Mouse (Mus musculus) intestine, embryonic 16.5 days (tissue): ENCODE results near the gene Dhrs1. TPM values are rescaled to one million over a fixed set of nuclear protein-coding genes. Genes with fewer than 3 reads are reported as not detected.

Experiments used
- ATAC-seq: fragments of 200-750 bp; cut with Nextera tagmentation; 2 replicates; pipeline ENCODE4 v1.8.0; 2017; ENCODE audit warnings: moderate TSS enrichment, moderate library complexity
- H3K27ac ChIP-seq: fragments of 300-500 bp; sonication (generic); 2 replicates; pipeline ENCODE4 v1.5.1; 2014; ENCODE audit warnings: mild to moderate bottlenecking, low read length
- H3K27me3 ChIP-seq: fragments of 300-500 bp; sonication (generic); replicated peaks from 2 replicates; pipeline ENCODE4 v1.6.1; 2014; ENCODE audit warnings: low read length, control low read depth, mixed read lengths; ENCODE audit not compliant: control insufficient read depth, insufficient read depth
- H3K36me3 ChIP-seq: fragments of 300-500 bp; sonication (generic); 2 replicates; pipeline ENCODE4 v1.6.1; 2014; ENCODE audit warnings: low read length, control low read depth; ENCODE audit not compliant: control insufficient read depth, insufficient read depth
- H3K4me1 ChIP-seq: fragments of 300-500 bp; sonication (generic); 2 replicates; pipeline ENCODE4 v1.6.1; 2014; ENCODE audit warnings: low read length, control low read depth, mixed read lengths; ENCODE audit not compliant: control insufficient read depth, insufficient read depth
- H3K4me2 ChIP-seq: fragments of 300-500 bp; sonication (generic); 2 replicates; pipeline ENCODE4 v1.6.1; 2014; ENCODE audit warnings: low read depth, low read length, control low read depth
- H3K4me3 ChIP-seq: fragments of 300-500 bp; sonication (generic); 2 replicates; pipeline ENCODE4 v1.5.1; 2014; ENCODE audit warnings: mild to moderate bottlenecking, low read length
- H3K9ac ChIP-seq: fragments of 300-500 bp; sonication (generic); 2 replicates; pipeline ENCODE4 v1.6.1; 2014; ENCODE audit warnings: low read depth, low read length
- H3K9me3 ChIP-seq: fragments of 300-500 bp; sonication (generic); 2 replicates; pipeline ENCODE4 v1.6.1; 2016; ENCODE audit warnings: low read length, control low read depth; ENCODE audit not compliant: control insufficient read depth
- WGBS: fragments of 180-500 bp; shearing (Covaris S2); extraction: QIAGEN DNeasy Blood & Tissue Kit; methylation state at CpG from one replicate; pipeline ENCODE4 v1.1.7; 2014; 5-methylcytosine and 5-hydroxymethylcytosine counted together
- polyA plus RNA-seq: library from polyadenylated mRNA; unstranded; fragments of >200 nt; fragmentation: Nextera tagmentation; extraction: Ambion mirVana; gene quantifications from 2 replicates; pipeline ENCODE4 v1.2.1, GENCODE M21; 2015

Dhrs1 gene
- polyA plus RNA-seq, result 151 and 173 TPM in 2 replicates

GRCm38 (mm10) chr14:55745180-55745860 lies at the start of gene Dhrs1, which contains the start of gene Nop9:
Dhrs1 (minus strand) TSS chr14:55745690.
Nop9 (plus strand) TSS chr14:55745693.
- peaks cover 6% of the 10 kb centered on the region; the same call in 1 of the 2 replicates for H3K36me3 ChIP-seq

GRCm38 (mm10) chr14:55793946-55794345 lies 48.5 kb upstream of the Dhrs1 start:
- H3K27ac ChIP-seq, result no peak overlapping the region
- H3K4me3 ChIP-seq, result no peak overlapping the region
- no peaks in the 10 kb centered on the region for H3K36me3 ChIP-seq
- WGBS, result 69% methylated on average over 2 of the region's 2 CpGs
- no peaks in the 10 kb centered on the region; the same call in 1 of the 2 replicates for H3K4me1 ChIP-seq
- no peak overlapping the region for H3K4me2 ChIP-seq
- no peak overlapping the region for H3K9ac ChIP-seq
- no peak for ATAC-seq
- no peaks in the 10 kb centered on the region for H3K9me3 ChIP-seq
- H3K27me3 ChIP-seq, result no peaks in the 10 kb centered on the region

More at GRCm38 (mm10) chr14:55745180-55745860, at the start of gene Dhrs1, which contains the start of gene Nop9:
- ATAC-seq, result peak; percentile 92
- H3K27me3 ChIP-seq, result no peaks in the 10 kb centered on the region
- H3K4me3 ChIP-seq, result peak within 1 kb of the TSS; percentile 89
- peak within 1 kb of the TSS; percentile 98 for H3K4me2 ChIP-seq
- peak within 1 kb of the TSS; percentile 87 for H3K9ac ChIP-seq
- H3K4me1 ChIP-seq, result peaks cover 25% of the 10 kb centered on the region
- peak within 1 kb of the TSS; percentile 81 for H3K27ac ChIP-seq
- no peaks in the 10 kb centered on the region for H3K9me3 ChIP-seq
- 1% methylated on average over 45 of the region's 48 CpGs for WGBS

- Histone ChIP-seq H3K36me3 (no peaks in the 10 kb centered on the region), H3K27me3 (no peaks in the 10 kb centered on the region), H3K9ac (no peak overlapping the region), H3K4me2 (no peak overlapping the region), H3K27ac (no peak overlapping the region), H3K4me3 (no peak overlapping the region), H3K4me1 (no peaks in the 10 kb centered on the region; the same call in 1 of the 2 replicates), H3K9me3 (no peaks in the 10 kb centered on the region)
- ATAC-seq, result no peak
- 65% methylated on average over 2 of the region's 2 CpGs for WGBS
These were observed 48.0 kb upstream of the Dhrs1 start for GRCm38 (mm10) chr14:55793461-55793860.

- H3K27ac ChIP-seq, result no peak within 1 kb of the TSS
- H3K9ac ChIP-seq, result peak within 1 kb of the TSS; percentile 62
- peaks cover 6% of the 10 kb centered on the region for H3K4me1 ChIP-seq
- ATAC-seq, result peak; percentile 77
- H3K4me2 ChIP-seq, result peak within 1 kb of the TSS; percentile 74
- no peaks in the 10 kb centered on the region for H3K27me3 ChIP-seq
- H3K9me3 ChIP-seq, result no peaks in the 10 kb centered on the region
- 4% methylated on average over 40 of the region's 40 CpGs for WGBS
- H3K36me3 ChIP-seq, result no peaks in the 10 kb centered on the region
- peak within 1 kb of the TSS; percentile 55 for H3K4me3 ChIP-seq
These were observed 43.0 kb upstream of the Dhrs1 start, which contains the start of gene Ripk3 for GRCm38 (mm10) chr14:55788256-55789050. Ripk3 (minus strand) TSS chr14:55788865.

GRCm38 (mm10) chr14:55787731-55788130 lies 42.2 kb upstream of the Dhrs1 start:
- Histone ChIP-seq H3K4me1 (peaks cover 8% of the 10 kb centered on the region), H3K4me2 (peak overlapping the region; percentile 74), H3K4me3 (peak overlapping the region; percentile 55), H3K36me3 (no peaks in the 10 kb centered on the region), H3K9me3 (no peaks in the 10 kb centered on the region), H3K9ac (peak overlapping the region; percentile 62; the same call in 1 of the 2 replicates), H3K27ac (no peak overlapping the region), H3K27me3 (no peaks in the 10 kb centered on the region)
- ATAC-seq, result no peak
- 45% methylated on average over 11 of the region's 11 CpGs for WGBS

GRCm38 (mm10) chr14:55785195-55785594 lies 39.7 kb upstream of the Dhrs1 start:
- Histone ChIP-seq H3K4me1 (peaks cover 17% of the 10 kb centered on the region), H3K4me2 (no peak overlapping the region), H3K27ac (no peak overlapping the region), H3K9me3 (no peaks in the 10 kb centered on the region), H3K4me3 (no peak overlapping the region), H3K36me3 (no peaks in the 10 kb centered on the region), H3K27me3 (no peaks in the 10 kb centered on the region), H3K9ac (no peak overlapping the region)
- no peak for ATAC-seq
- WGBS, result 44% methylated on average over 6 of the region's 6 CpGs

- Histone ChIP-seq H3K36me3 (no peaks in the 10 kb centered on the region), H3K27me3 (no peaks in the 10 kb centered on the region), H3K9me3 (no peaks in the 10 kb centered on the region), H3K4me1 (peaks cover 17% of the 10 kb centered on the region), H3K4me2 (peak within 1 kb of the TSS; percentile 60), H3K27ac (peak within 1 kb of the TSS; percentile 69), H3K9ac (peak within 1 kb of the TSS; percentile 67), H3K4me3 (peak within 1 kb of the TSS; percentile 48)
- 15% methylated on average over 13 of the region's 13 CpGs for WGBS
- ATAC-seq, result no peak
These were observed 38.4 kb upstream of the Dhrs1 start, which contains the start of gene Adcy4 for GRCm38 (mm10) chr14:55783958-55784235. Adcy4 (minus strand) TSS chr14:55784095.

GRCm38 (mm10) chr14:55783171-55783957 lies 37.9 kb upstream of the Dhrs1 start:
- Histone ChIP-seq H3K27ac (peak overlapping the region; percentile 69), H3K27me3 (no peaks in the 10 kb centered on the region), H3K4me2 (peak overlapping the region; percentile 60), H3K9ac (peak overlapping the region; percentile 67), H3K36me3 (no peaks in the 10 kb centered on the region), H3K9me3 (no peaks in the 10 kb centered on the region), H3K4me3 (peak overlapping the region; percentile 48), H3K4me1 (peaks cover 17% of the 10 kb centered on the region)
- 9% methylated on average over 31 of the region's 31 CpGs for WGBS
- ATAC-seq, result peak; percentile 35
